Mouse (Mus musculus): Measurements from ENCODE around the gene Lin7c. TPM values are rescaled to one million over a fixed set of nuclear protein-coding genes. Genes with fewer than 3 reads are reported as not detected.
A peak's percentile ranks its signal among the peaks of the same experiment; 100 is the strongest.

Lin7c gene
- polyA plus RNA-seq, 1 experiment from 2014 or later, result 38.4 TPM

DNA sequence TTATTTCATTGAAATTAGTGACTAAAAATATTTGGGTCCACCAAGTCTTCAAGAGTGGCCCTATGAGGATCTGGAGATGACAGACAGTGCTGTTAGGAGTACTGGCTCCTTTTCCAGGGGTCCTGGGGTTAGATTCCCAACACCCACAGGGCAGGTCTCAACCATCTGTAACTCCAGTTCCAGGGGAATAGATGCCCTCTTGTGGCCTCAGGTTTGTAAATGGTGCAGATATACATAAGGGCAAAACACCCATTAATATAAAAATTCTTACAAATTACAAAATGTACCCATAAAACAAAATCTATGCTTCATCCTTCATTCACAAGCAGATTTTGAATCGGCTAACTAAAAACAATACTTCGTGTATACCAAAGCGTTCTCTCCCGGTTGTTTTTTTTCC is 585 bp upstream of the Lin7c start:
- no peak for ATAC-seq (ENCODE audit: low FRiP score, low TSS enrichment)
- H3K9me3 ChIP-seq (ENCODE audit: control insufficient read depth, low read length), result no peaks in the 10 kb centered on the region
- peaks cover 3% of the 10 kb centered on the region; the same call in 1 of the 2 replicates for H3K4me1 ChIP-seq (replicated peaks; ENCODE audit: control insufficient read depth, insufficient read depth)
- peak overlapping the region; percentile 98 for H3K9ac ChIP-seq (ENCODE audit: low read length)
- peak overlapping the region; percentile 51 for H3K4me2 ChIP-seq (replicated peaks; ENCODE audit: low read depth)
- H3K36me3 ChIP-seq (ENCODE audit: control insufficient read depth, insufficient read depth, low read length), result peaks cover 2% of the 10 kb centered on the region
- peak; percentile 46 for TF ChIP-seq CTCF (IDR thresholded peaks at IDR 0.05; ENCODE audit: low read depth)
- TF ChIP-seq EP300 (optimal IDR thresholded peaks at IDR 0.05), result peak; percentile 9
- WGBS, result 35% methylated on average over 4 of the region's 4 CpGs
- H3K27me3 ChIP-seq (ENCODE audit: control insufficient read depth, insufficient read depth, low read length), result no peaks in the 10 kb centered on the region
- no peak for DNase-seq (ENCODE audit: low spot score)
- no peak overlapping the region; the same call in 1 of the 2 replicates for H3K27ac ChIP-seq (replicated peaks)
- H3K4me3 ChIP-seq (ENCODE audit: low read depth, low read length), result peak overlapping the region; percentile 99

DNA sequence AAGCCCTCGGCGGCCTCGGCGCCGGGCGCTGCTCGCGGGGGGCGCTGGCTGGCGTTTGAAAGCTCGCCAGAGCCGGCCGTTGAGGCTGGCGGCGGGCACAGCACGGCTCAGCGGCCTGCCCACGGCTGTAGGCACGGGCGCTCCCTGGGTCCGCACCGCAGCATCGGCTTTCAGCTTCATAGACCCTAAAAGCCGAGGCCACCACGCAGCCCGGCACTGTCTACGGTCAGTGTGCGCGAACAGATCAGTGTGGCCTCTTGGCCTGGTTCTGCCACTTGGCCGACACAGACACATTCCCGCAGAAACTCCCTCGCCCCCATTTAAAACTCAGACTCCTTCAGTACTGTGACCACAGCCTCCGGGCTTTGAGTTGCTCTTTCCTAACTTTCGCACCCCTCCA is 378 bp downstream of the Lin7c start:
- no peaks in the 10 kb centered on the region for H3K9me3 ChIP-seq (ENCODE audit: control insufficient read depth, low read length)
- H3K27ac ChIP-seq (replicated peaks), result peak overlapping the region; percentile 93
- H3K27me3 ChIP-seq (ENCODE audit: control insufficient read depth, insufficient read depth, low read length), result no peaks in the 10 kb centered on the region
- peak overlapping the region; percentile 98 for H3K9ac ChIP-seq (ENCODE audit: low read length)
- ATAC-seq (ENCODE audit: low FRiP score, low TSS enrichment), result peak; percentile 79
- TF ChIP-seq EP300 (optimal IDR thresholded peaks at IDR 0.05) (no peak), CTCF (IDR thresholded peaks at IDR 0.05; ENCODE audit: low read depth) (no peak)
- H3K4me2 ChIP-seq (replicated peaks; ENCODE audit: low read depth), result peak overlapping the region; percentile 75
- DNase-seq (ENCODE audit: low spot score), result no peak
- H3K4me1 ChIP-seq (replicated peaks; ENCODE audit: control insufficient read depth, insufficient read depth), result peaks cover 3% of the 10 kb centered on the region; the same call in 1 of the 2 replicates
- H3K4me3 ChIP-seq (ENCODE audit: low read depth, low read length), result peak overlapping the region; percentile 99
- H3K36me3 ChIP-seq (ENCODE audit: control insufficient read depth, insufficient read depth, low read length), result peaks cover 10% of the 10 kb centered on the region
- under 1% methylated on average over 33 of the region's 34 CpGs for WGBS

DNA sequence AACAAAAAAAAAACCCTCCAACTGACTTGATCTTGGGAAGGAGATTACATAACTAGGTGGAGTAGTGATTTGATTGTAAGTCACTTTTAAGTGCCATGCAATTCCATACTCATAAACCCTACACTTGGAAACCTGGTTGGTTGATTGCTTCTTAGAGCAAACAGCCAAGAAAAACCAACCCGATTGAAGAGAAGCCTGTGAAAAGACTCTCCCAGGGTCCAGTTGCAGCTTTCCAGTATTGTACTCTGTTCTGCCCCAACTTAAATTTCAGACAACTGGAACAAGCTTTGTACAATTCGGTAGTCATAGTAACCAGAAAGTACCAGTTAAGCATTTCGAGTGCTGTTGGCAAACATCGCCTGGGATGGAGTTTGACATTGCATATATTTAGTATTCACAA is 818 bp downstream of the Lin7c start:
- DNase-seq (ENCODE audit: low spot score) (no peak), ATAC-seq (ENCODE audit: low FRiP score, low TSS enrichment) (no peak)
- H3K4me3 ChIP-seq (ENCODE audit: low read depth, low read length), result peak overlapping the region; percentile 99
- no peaks in the 10 kb centered on the region for H3K27me3 ChIP-seq (ENCODE audit: control insufficient read depth, insufficient read depth, low read length)
- H3K9me3 ChIP-seq (ENCODE audit: control insufficient read depth, low read length), result no peaks in the 10 kb centered on the region
- no peak for TF ChIP-seq EP300 (optimal IDR thresholded peaks at IDR 0.05)
- TF ChIP-seq CTCF (IDR thresholded peaks at IDR 0.05; ENCODE audit: low read depth), result no peak
- 17% methylated on average over 4 of the region's 4 CpGs for WGBS
- peaks cover 15% of the 10 kb centered on the region for H3K36me3 ChIP-seq (ENCODE audit: control insufficient read depth, insufficient read depth, low read length)
- H3K4me2 ChIP-seq (replicated peaks; ENCODE audit: low read depth), result peak overlapping the region; percentile 75
- peaks cover 3% of the 10 kb centered on the region; the same call in 1 of the 2 replicates for H3K4me1 ChIP-seq (replicated peaks; ENCODE audit: control insufficient read depth, insufficient read depth)
- H3K9ac ChIP-seq (ENCODE audit: low read length), result peak overlapping the region; percentile 98
- H3K27ac ChIP-seq (replicated peaks), result peak overlapping the region; percentile 93

DNA sequence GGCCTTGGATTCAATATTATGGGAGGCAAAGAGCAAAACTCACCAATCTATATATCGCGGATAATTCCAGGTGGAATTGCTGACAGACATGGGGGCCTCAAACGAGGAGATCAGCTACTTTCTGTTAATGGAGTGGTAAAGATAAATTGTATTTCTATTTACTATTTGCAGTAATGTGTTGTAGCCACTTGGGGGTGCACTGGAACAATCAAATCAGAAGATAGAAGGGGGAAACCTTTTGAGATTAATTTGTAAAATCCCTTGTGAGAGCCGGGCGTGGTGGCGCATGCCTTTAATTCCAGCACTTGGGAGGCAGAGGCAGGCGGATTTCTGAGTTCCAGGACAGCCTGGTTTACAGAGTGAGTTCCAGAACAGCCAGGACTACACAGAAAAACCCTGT is 5.7 kb downstream of the Lin7c start:
- Histone ChIP-seq H3K4me1 (replicated peaks; ENCODE audit: control insufficient read depth, insufficient read depth) (peaks cover 3% of the 10 kb centered on the region; the same call in 1 of the 2 replicates), H3K27ac (replicated peaks) (no peak overlapping the region), H3K27me3 (ENCODE audit: control insufficient read depth, insufficient read depth, low read length) (no peaks in the 10 kb centered on the region), H3K9me3 (ENCODE audit: control insufficient read depth, low read length) (no peaks in the 10 kb centered on the region), H3K4me2 (replicated peaks; ENCODE audit: low read depth) (no peak overlapping the region), H3K36me3 (ENCODE audit: control insufficient read depth, insufficient read depth, low read length) (peaks cover 23% of the 10 kb centered on the region), H3K4me3 (ENCODE audit: low read depth, low read length) (no peak overlapping the region), H3K9ac (ENCODE audit: low read length) (no peak overlapping the region)
- 78% methylated on average over 7 of the region's 7 CpGs for WGBS
- TF ChIP-seq CTCF (IDR thresholded peaks at IDR 0.05; ENCODE audit: low read depth), result peak; percentile 57
- TF ChIP-seq EP300 (optimal IDR thresholded peaks at IDR 0.05), result no peak
- DNase-seq (ENCODE audit: low spot score) (no peak), ATAC-seq (ENCODE audit: low FRiP score, low TSS enrichment) (no peak)

DNA sequence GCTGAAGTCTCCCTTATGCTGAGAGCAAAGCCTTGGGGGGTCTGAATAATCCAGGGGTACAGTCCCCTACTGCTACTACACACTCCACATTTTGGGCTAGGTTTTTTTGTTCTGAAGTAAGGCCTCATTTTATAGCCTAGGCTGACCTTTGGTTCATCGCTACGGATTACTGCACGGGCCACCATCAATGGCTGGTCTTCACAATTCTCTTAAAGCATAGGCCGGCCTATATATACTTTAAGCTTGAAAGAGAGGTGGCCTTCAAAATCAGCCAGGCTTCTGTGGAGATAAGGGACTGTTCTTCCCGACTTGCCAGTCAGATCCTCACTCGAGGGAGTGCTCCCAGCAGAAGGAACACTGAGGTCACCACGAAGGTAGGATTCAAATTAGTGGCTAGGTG is 12.2 kb downstream of the Lin7c start:
- DNase-seq (ENCODE audit: low spot score), result no peak
- Histone ChIP-seq H3K27me3 (ENCODE audit: control insufficient read depth, insufficient read depth, low read length) (no peaks in the 10 kb centered on the region), H3K4me3 (ENCODE audit: low read depth, low read length) (no peak overlapping the region), H3K27ac (replicated peaks) (no peak overlapping the region), H3K36me3 (ENCODE audit: control insufficient read depth, insufficient read depth, low read length) (0 out of 2 replicates have a peak, but pooled peaks cover 3% of the 10 kb centered on the region), H3K9ac (ENCODE audit: low read length) (no peak overlapping the region), H3K4me2 (replicated peaks; ENCODE audit: low read depth) (no peak overlapping the region), H3K9me3 (ENCODE audit: control insufficient read depth, low read length) (no peaks in the 10 kb centered on the region), H3K4me1 (replicated peaks; ENCODE audit: control insufficient read depth, insufficient read depth) (no peaks in the 10 kb centered on the region)
- WGBS, result 75% methylated on average over 7 of the region's 7 CpGs
- no peak; the same call in 1 of the 2 replicates for ATAC-seq (ENCODE audit: low FRiP score, low TSS enrichment)
- TF ChIP-seq CTCF (IDR thresholded peaks at IDR 0.05; ENCODE audit: low read depth), result no peak
- no peak for TF ChIP-seq EP300 (optimal IDR thresholded peaks at IDR 0.05)

DNA sequence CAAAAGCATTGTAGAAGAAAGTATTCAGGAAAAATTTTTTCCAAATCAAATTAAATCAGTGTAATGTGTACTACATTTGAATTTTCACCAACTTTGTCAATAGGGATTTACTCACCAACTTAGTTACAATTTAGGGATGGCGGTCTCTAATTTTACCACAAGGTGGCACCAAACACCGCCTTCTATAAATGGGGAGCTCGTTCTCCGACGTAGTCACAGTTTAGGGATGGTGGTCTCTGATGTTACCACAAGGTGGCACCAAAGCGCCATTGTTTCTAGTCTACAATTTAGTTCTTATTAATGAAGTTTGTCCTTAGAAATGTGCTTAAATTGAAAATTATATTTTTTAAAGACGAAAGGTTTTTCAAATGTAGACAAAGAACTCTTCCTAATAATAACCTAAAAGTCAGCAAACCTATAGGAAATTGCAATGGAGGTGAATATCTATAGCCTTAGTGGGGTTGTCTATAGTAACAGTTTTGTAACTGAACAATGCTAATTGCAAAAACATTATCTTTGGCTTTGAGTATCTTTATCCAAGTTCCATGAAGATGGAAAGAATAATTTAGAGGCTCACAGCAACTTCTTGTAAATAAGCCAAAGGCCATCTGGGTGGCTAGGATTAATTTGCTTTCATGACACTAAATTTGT is 13.6 kb downstream of the Lin7c start:
- peak; percentile 84 for DNase-seq (ENCODE audit: low spot score)
- ATAC-seq (ENCODE audit: low FRiP score, low TSS enrichment), result peak; percentile 77
- H3K27me3 ChIP-seq (ENCODE audit: control insufficient read depth, insufficient read depth, low read length), result no peaks in the 10 kb centered on the region
- no peak overlapping the region for H3K4me2 ChIP-seq (replicated peaks; ENCODE audit: low read depth)
- H3K9ac ChIP-seq (ENCODE audit: low read length), result no peak overlapping the region
- H3K4me3 ChIP-seq (ENCODE audit: low read depth, low read length), result no peak overlapping the region
- H3K36me3 ChIP-seq (ENCODE audit: control insufficient read depth, insufficient read depth, low read length), result 0 out of 2 replicates have a peak, but pooled peaks cover 3% of the 10 kb centered on the region
- no peaks in the 10 kb centered on the region for H3K9me3 ChIP-seq (ENCODE audit: control insufficient read depth, low read length)
- H3K27ac ChIP-seq (replicated peaks), result no peak overlapping the region
- H3K4me1 ChIP-seq (replicated peaks; ENCODE audit: control insufficient read depth, insufficient read depth), result no peaks in the 10 kb centered on the region
- WGBS, result under 1% methylated on average over 7 of the region's 7 CpGs
- peak; percentile 100 for TF ChIP-seq CTCF (IDR thresholded peaks at IDR 0.05; ENCODE audit: low read depth)
- no peak for TF ChIP-seq EP300 (optimal IDR thresholded peaks at IDR 0.05)
